Mouse (Mus musculus) frontal cortex, postnatal 36 days (tissue): ENCODE measurements around the gene Bscl2.
"Not testable (repeated sequence)": the region's sequence is repeated elsewhere in the genome, so short reads cannot be mapped to it uniquely, and the experiment has no call there.

ENCODE experiments used
- DNase-seq, 2 experiments: peaks; one replicate each; pipeline ENCODE4 v3.0.0; 2022; ENCODE audit warnings: low spot score in 2 of 2

Gene Bscl2

DNA sequence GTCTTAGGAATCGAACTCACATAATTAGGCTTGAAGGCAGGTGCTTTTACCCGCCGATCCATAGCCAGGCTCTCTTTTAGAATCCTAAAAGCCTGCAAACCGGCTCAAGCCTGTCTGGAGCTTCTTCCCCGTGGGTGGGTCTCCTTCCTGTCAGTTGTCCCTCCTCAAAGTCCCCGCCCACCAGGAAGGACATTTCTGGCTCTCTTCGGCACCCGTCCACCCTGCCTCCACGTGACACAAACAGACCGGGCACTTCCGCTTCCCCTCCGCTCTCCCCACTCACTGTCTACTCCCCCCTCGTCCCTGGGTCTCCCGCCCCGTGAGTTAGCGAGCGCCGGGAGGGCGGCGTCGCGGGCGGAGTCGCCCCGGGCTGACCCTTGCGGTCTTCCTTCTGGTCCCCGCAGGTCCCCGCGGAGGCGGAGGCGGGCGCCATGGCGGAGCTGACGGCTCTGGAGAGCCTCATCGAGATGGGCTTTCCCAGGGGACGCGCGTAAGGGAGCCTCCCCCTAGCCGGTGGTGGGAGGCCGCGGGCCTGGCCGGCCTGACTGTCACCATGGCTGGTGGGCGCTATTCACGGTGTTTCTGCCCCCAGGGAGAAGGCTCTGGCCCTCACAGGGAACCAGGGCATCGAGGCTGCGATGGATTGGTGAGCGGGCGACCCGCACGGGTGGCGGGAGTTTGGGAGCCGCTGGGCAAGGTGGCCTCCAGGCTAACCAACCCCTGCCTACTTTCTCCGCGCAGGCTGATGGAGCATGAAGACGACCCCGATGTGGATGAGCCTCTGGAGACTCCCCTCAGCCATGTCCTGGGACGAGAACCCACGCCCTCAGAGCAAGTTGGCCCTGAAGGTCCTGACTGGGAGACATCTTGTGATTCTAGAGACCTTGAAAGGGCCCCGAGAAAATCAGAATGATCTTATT lies 34.3 kb downstream of the Bscl2 start, which contains the start of gene Ubxn1:
Ubxn1 (plus strand) TSS at position 230 of the 920 bp plus-strand sequence.
- DNase-seq, result peak; percentile 98 to 100

- DNase-seq, result no peak
Observed at GRCm38 (mm10) chr19:8872266-8872840, 35.1 kb downstream of the Bscl2 start.

DNA sequence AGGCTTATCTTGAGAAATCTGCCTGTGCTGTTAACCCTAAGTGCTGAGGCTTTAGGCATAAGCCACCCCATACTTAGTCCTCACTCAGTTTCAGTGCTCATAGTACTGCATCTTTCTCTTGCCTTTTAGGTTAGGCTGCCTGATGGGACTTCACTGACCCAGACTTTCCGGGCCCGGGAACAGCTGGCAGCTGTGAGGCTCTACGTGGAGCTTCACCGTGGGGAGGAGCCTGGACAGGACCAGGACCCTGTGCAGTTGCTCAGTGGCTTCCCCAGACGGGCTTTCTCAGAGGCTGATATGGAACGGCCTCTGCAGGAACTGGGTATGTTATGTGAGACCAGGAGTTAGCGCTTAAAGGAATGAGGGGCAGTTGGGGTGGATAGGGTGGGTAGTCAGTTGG lies 37.8 kb downstream of the Bscl2 start:
- DNase-seq, result no peak

GRCm38 (mm10) chr19:8880311-8881033 lies 43.2 kb downstream of the Bscl2 start, which contains the start of gene Uqcc3:
Gene Uqcc3, minus strand, starts transcription at chr19:8880923.
- DNase-seq, result peak; percentile 86 to 89

DNA sequence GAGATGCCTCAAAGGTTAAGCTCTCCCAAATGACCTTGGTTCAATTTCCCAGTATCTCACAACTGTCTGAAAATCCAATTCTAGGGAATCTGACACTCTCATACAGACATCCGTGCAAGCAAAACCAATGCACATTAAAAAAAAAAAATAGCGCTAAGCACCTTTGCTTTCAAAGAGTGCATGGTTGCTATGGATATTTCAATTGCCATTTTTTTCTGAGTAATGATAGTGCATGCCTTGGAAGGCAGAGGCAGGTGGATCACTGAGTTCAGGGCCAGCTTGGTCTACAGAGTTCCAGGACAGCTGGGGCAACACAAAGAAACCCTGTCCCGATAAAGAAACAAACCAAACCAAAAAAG lies 43.7 kb downstream of the Bscl2 start:
- DNase-seq, result no peak

- no peak for DNase-seq
Observed at GRCm38 (mm10) chr19:8883616-8884015, 46.3 kb downstream of the Bscl2 start, which contains the start of the genes Lbhd1 and Gm49403. Gene Lbhd1, plus strand, starts transcription at chr19:8883732. Gene Gm49403, plus strand, starts transcription at chr19:8883930.

DNA sequence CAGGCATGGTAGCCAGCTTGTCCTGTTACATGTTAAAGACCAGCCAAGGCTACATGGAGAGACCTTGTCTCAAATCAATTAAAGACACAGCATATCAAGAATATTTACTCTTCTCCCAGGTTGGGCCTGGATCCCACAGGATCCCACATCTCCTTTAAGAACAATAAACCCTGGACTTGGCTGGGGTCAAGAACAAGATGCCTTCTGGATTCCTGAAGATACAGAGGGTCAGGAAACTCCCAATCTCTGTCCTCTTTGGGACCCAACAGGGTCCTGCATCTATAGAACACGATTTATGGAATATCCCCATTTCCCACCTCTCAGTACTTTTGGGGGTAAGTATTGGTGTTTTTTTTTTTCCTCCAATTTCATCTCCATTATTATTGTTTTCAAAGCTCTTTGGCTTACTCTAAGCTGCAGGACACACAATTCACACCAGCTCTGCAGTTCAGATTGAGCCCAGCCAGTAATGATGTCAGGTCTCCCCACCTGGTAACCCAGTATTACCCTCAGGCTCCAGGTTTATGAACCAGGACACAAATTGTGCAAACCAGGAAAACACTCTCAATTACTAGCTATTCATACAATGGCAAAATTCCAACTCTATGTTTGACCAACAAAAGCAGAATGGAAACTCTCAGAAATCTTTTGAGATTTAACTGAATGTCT lies 49.8 kb downstream of the Bscl2 start:
- DNase-seq, result no peak

GRCm38 (mm10) chr19:8887585-8888463 lies 50.6 kb downstream of the Bscl2 start:
- no peak for DNase-seq

- peak; percentile 92 to 93 for DNase-seq
Observed at GRCm38 (mm10) chr19:8888511-8889385, 51.5 kb downstream of the Bscl2 start, which contains the start of the genes 1810009A15Rik and Gm49416. Gene 1810009A15Rik, plus strand, starts transcription at chr19:8888853. Gene Gm49416, plus strand, starts transcription at chr19:8888926.

DNA sequence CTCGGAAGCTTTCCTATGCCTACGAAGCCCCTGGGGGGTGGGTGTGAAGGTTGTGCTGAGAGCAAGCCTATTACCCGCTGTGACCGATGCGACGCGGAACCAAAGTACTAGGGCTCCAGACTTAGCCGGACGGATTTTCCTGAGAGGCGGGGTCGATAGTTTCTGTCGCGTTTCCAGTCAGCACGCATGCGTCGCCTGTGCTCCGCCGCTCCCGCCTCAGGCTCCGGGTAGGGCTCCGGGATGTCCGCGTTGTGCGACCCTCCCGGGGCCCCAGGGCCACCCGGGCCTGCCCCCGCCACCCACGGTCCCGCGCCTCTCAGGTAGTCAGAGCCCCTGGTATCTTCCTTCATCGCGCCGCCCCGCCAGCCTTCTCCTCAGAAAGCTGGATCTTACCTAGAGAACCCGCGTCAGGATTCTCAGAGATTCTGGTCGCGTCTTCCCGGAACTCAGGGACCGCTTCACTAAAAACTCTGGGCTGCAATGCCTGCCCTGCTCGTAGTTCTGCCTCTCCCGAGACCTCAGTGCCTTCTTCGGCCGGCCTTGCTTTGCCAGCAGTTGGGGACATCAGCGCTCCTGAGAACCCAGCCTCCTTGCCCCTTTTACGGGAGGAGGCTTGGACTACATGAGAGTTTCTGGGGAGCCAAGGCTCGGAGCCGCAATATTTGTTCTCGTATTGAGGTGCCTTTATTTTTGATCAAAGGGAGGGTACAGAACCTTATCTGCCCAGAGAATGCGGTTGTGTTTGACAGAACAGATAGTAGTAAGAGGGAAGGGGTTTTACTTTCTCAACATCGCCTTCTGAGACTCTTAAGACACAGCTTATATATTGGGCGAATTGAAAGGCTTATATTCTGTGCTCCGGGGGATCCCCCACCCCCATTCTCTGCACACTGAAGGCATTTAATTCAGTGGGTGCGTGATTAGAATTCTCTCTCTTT lies 55.8 kb downstream of the Bscl2 start, which contains the start of gene Ints5:
Ints5 (plus strand) TSS at position 177 of the 938 bp plus-strand sequence.
- peak; percentile 88 to 90 for DNase-seq

GRCm38 (mm10) chr19:8895397-8895960 lies 58.2 kb downstream of the Bscl2 start:
- DNase-seq, result no peak

GRCm38 (mm10) chr19:8896231-8896630 lies 59.0 kb downstream of the Bscl2 start:
- not testable (repeated sequence) for DNase-seq

DNA sequence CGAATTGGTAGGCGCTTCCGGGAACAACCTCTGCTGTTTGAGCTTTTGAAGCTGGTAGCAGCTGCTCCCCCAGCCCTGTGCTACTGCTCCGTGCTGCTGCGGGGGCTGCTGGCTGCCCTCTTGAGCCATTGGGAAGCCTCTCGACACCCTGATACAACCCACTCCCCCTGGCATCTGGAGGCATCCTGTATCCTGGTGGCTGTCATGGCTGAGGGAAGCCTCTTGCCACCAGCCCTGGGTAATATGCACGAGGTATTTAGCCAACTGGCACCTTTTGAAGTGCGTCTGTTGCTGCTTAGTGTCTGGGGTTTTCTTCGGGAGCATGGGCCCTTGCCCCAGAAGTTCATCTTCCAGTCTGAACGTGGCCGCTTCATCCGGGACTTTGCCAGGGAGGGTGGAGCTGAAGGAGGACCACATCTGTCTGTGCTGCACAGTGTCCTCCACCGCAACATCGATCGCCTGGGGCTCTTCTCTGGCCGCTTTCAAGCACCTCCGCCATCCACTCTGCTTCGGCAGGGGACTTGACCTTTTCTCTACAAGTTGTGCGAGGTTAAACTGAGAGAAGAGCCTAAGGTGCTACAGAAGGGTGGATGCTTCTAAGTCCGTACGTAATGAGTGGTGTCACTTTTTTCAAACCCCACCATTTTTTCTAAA lies 60.1 kb downstream of the Bscl2 start:
- peak; percentile 35 to 42 for DNase-seq

- peak; percentile 96 to 97 for DNase-seq
Observed at GRCm38 (mm10) chr19:8897865-8898495, 60.7 kb downstream of the Bscl2 start, which contains the start of gene Ganab. Gene Ganab, plus strand, starts transcription at chr19:8898071.
